Mouse (Mus musculus): Measurements from ENCODE around the gene Zscan12.

GRCm38 (mm10) chr13:21326657-21327211 is 35.9 kb upstream of the Zscan12 start:
- TF ChIP-seq EP300 (IDR thresholded peaks at IDR 0.05; ENCODE audit: low read depth): no peak
- TF ChIP-seq CTCF (IDR thresholded peaks at IDR 0.05; ENCODE audit: low read depth): peak; percentile 87

All from liver, embryonic 14.5 days (tissue).